24 mouse cellular contexts compared by ENCODE assay signal in the genomic region with DNA sequence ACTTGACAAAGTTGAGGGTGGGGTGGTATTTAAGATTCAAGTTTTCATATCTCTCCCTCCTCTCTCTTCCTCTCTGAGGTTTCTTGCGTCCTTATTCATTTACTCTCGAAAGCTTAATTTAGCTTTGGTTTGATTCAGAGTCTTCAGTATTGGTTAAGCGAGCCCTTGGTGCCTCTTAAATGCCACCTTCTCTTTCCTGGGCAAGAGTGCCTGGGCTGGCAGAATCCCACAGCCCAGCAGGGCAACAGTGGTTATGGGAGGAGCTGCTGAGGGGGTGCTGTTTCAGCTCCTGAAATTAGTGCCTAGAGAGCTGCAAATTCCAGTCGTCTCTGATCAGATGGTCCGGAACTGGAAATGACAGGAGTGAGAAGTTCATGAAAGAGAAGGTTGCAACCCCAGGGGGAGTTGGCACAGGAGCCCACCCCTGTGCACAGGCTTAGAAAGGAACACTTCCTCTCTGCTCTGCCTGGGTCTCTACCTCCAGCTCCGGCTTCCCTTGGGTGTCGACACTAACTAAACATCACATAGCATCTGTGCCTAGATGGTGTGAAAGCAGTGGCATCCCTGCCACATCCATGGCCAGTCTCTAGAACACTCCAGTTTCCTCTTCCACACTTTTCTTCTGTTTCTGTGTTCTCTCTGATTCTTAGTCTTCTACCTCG.
DNase-seq lines count a peak whose midpoint lies in the region; ATAC-seq and TF ChIP-seq lines count a peak whose summit lies in the region.
"Had no signal": no experiment of that assay in that cellular context is flagged by ENCODE, and none has a peak within 500 bp of the region (broad histone marks: within the 10 kb centered on the region; RNA-seq: fewer than 3 reads in every experiment).

No protein-coding gene starts in this region.

- peak; percentile 24 to 58 for DNase-seq in cerebellum, postnatal 10 days
- DNase-seq in cerebellum, adult 8-10 months, result no peak
- DNase-seq in cerebellum, postnatal 36 days, result peak; percentile 8 to 12
- no peak for DNase-seq in cerebellum, postnatal 4 days (ENCODE audit: low spot score in 2 of 2)
- peak; percentile 66 for DNase-seq in 416B (ENCODE audit: low read depth)
- no peak for DNase-seq in lung, adult 2 months
- DNase-seq in spleen, adult 18-20 months, result no peak
- DNase-seq: adrenal gland, postnatal 14 days; B cell, adult 2 months; cerebellum, adult 11-12 months; cerebellum, adult 9-11 months; gastrocnemius, postnatal 10 days; gastrocnemius, postnatal 36 days; heart, adult 11 months; heart, postnatal 36 days; kidney, adult 18-20 months had no signal

- no peaks in the 10 kb centered on the region for H3K4me1 ChIP-seq in lung, adult 2 months (ENCODE audit: control insufficient read depth, insufficient read depth, low read length)
- H3K4me1 ChIP-seq: embryonic facial prominence, embryonic 13.5 days; forebrain, embryonic 13.5 days had no signal

- peak; percentile 53 for ATAC-seq in hematopoietic stem cell, adult 5-6 weeks (replicated peaks in 1 of 2; ENCODE audit: insufficient read depth in 1 of 2, low FRiP score in 2 of 2, low TSS enrichment in 1 of 2, low read depth in 1 of 2, poor library complexity in 2 of 2, severe bottlenecking in 2 of 2)
- ATAC-seq: forebrain, embryonic 13.5 days; forebrain, embryonic 16.5 days; hindbrain, postnatal 0 days; inflammation-experienced regulatory T-cells, adult 6 months; intestine, embryonic 16.5 days had no signal

- no peak overlapping the region for H3K4me3 ChIP-seq in lung, adult 2 months (replicated peaks; ENCODE audit: extremely low read depth, low read depth, low read length)
- H3K4me3 ChIP-seq: embryonic facial prominence, embryonic 13.5 days; forebrain, embryonic 10.5 days; forebrain, embryonic 13.5 days had no signal

- no peak for TF ChIP-seq POLR2A in lung, adult 2 months (IDR thresholded peaks at IDR 0.05; ENCODE audit: borderline replicate concordance, extremely low read depth, low read depth, low read length)

- no peak for TF ChIP-seq CTCF in lung, adult 2 months (IDR thresholded peaks at IDR 0.05; ENCODE audit: insufficient read depth, low read length)

- WGBS in lung, adult 2 months, result 73% methylated on average over 8 of the region's 8 CpGs

Comparison
In these comparisons a context has a peak if more than half of its experiments do, and no peak if none do; other contexts are left out.
1. DNase-seq: peak in cerebellum, postnatal 10 days (2 of 2), cerebellum, postnatal 36 days (2 of 2) and 416B (single experiment); none in cerebellum, adult 8-10 months (single experiment), cerebellum, postnatal 4 days (0 of 2), lung, adult 2 months (single experiment) and spleen, adult 18-20 months (0 of 2).